Mouse (Mus musculus) midbrain, embryonic 16.5 days (tissue): ENCODE results near the gene Chchd10. TPM values are rescaled to one million over a fixed set of nuclear protein-coding genes. Genes with fewer than 3 reads are reported as not detected.

ENCODE experiments used
- ATAC-seq: fragments of 200-750 bp; cut with Nextera tagmentation; 2 replicates; pipeline ENCODE4 v1.8.0; 2017; ENCODE audit warnings: moderate TSS enrichment
- H3K27ac ChIP-seq: fragments of 300-500 bp; sonication (generic); 2 replicates; pipeline ENCODE4 v1.5.1; 2014; ENCODE audit warnings: mild to moderate bottlenecking, low read length, mixed read lengths
- H3K27me3 ChIP-seq: fragments of 300-500 bp; sonication (generic); 2 replicates; pipeline ENCODE4 v1.6.1; 2014; ENCODE audit warnings: low read depth, low read length, mixed read lengths; ENCODE audit not compliant: control insufficient read depth, insufficient read depth
- H3K36me3 ChIP-seq: fragments of 300-500 bp; sonication (generic); 2 replicates; pipeline ENCODE4 v1.6.1; 2014; ENCODE audit warnings: mild to moderate bottlenecking, low read length, moderate library complexity, mixed read lengths; ENCODE audit not compliant: control insufficient read depth, insufficient read depth
- H3K4me1 ChIP-seq: fragments of 300-500 bp; sonication (generic); 2 replicates; pipeline ENCODE4 v1.6.1; 2014; ENCODE audit warnings: mild to moderate bottlenecking, low read length, mixed read lengths; ENCODE audit not compliant: control insufficient read depth, insufficient read depth
- H3K4me2 ChIP-seq: fragments of 300-500 bp; sonication (generic); 2 replicates; pipeline ENCODE4 v1.6.1; 2014; ENCODE audit warnings: mild to moderate bottlenecking, low read length, mixed read lengths
- H3K4me3 ChIP-seq: fragments of 300-500 bp; sonication (generic); 2 replicates; pipeline ENCODE4 v1.5.1; 2014; ENCODE audit warnings: low read depth, mild to moderate bottlenecking, low read length, moderate library complexity, mixed read lengths
- H3K9ac ChIP-seq: fragments of 300-500 bp; sonication (generic); 2 replicates; pipeline ENCODE4 v1.6.1; 2014; ENCODE audit warnings: low read depth, low read length, mixed read lengths
- H3K9me3 ChIP-seq: fragments of 300-500 bp; sonication (generic); replicated peaks from 2 replicates; pipeline ENCODE4 v1.6.1; 2014; ENCODE audit warnings: mild to moderate bottlenecking, low read length, mixed read lengths; ENCODE audit not compliant: control insufficient read depth, poor library complexity, severe bottlenecking
- WGBS: fragments of 180-500 bp; shearing (Covaris S2); extraction: QIAGEN DNeasy Blood & Tissue Kit; methylation state at CpG from one replicate; pipeline ENCODE4 v1.1.7; 2014; 5-methylcytosine and 5-hydroxymethylcytosine counted together
- polyA plus RNA-seq: library from polyadenylated mRNA; unstranded; fragments of >200 nt; fragmentation: Nextera tagmentation; extraction: Ambion mirVana; gene quantifications from 2 replicates; pipeline ENCODE4 v1.2.1, GENCODE M21; 2015

Gene Chchd10
- polyA plus RNA-seq, 1 experiment from 2014 or later, result 93.2 TPM

GRCm38 (mm10) chr10:75954381-75954811 is 21.5 kb downstream of the Chchd10 start, which contains the start of gene Gm5134:
TSS of gene Gm5134 (plus strand) at chr10:75954514.
- peaks cover 10% of the 10 kb centered on the region for H3K4me1 ChIP-seq
- peak within 1 kb of the TSS; percentile 15; the same call in 1 of the 2 replicates for H3K4me3 ChIP-seq
- H3K36me3 ChIP-seq, result no peaks in the 10 kb centered on the region
- H3K4me2 ChIP-seq, result peak within 1 kb of the TSS; percentile 36
- H3K27ac ChIP-seq, result no peak within 1 kb of the TSS
- H3K9ac ChIP-seq, result no peak within 1 kb of the TSS
- ATAC-seq, result no peak
- no peaks in the 10 kb centered on the region for H3K9me3 ChIP-seq
- H3K27me3 ChIP-seq, result peaks cover 7% of the 10 kb centered on the region
- 32% methylated on average over 20 of the region's 20 CpGs for whole genome bisulfite sequencing

- Histone ChIP-seq H3K4me1 (no peaks in the 10 kb centered on the region), H3K9ac (no peak overlapping the region), H3K36me3 (no peaks in the 10 kb centered on the region), H3K9me3 (no peaks in the 10 kb centered on the region), H3K27ac (no peak overlapping the region), H3K27me3 (no peaks in the 10 kb centered on the region), H3K4me3 (no peak overlapping the region), H3K4me2 (no peak overlapping the region)
- ATAC-seq, result no peak
- WGBS, result 92% methylated on average over 10 of the region's 10 CpGs
Observed at GRCm38 (mm10) chr10:75973846-75974245, 40.9 kb downstream of the Chchd10 start.

GRCm38 (mm10) chr10:75975216-75975615 is 42.3 kb downstream of the Chchd10 start:
- no peak overlapping the region for H3K4me3 ChIP-seq
- no peak for ATAC-seq
- H3K9ac ChIP-seq, result no peak overlapping the region
- H3K9me3 ChIP-seq, result no peaks in the 10 kb centered on the region
- H3K36me3 ChIP-seq, result no peaks in the 10 kb centered on the region
- H3K27me3 ChIP-seq, result no peaks in the 10 kb centered on the region
- 82% methylated on average over 5 of the region's 5 CpGs for WGBS
- H3K4me2 ChIP-seq, result no peak overlapping the region
- H3K27ac ChIP-seq, result no peak overlapping the region
- no peaks in the 10 kb centered on the region for H3K4me1 ChIP-seq

GRCm38 (mm10) chr10:75978119-75978834 is 45.3 kb downstream of the Chchd10 start:
- Histone ChIP-seq H3K27me3 (no peaks in the 10 kb centered on the region), H3K4me2 (no peak overlapping the region), H3K27ac (no peak overlapping the region), H3K36me3 (no peaks in the 10 kb centered on the region), H3K9ac (no peak overlapping the region), H3K4me1 (no peaks in the 10 kb centered on the region), H3K4me3 (no peak overlapping the region), H3K9me3 (no peaks in the 10 kb centered on the region)
- ATAC-seq, result no peak
- 39% methylated on average over 10 of the region's 10 CpGs for WGBS

GRCm38 (mm10) chr10:75978835-75979157 is 45.9 kb downstream of the Chchd10 start:
- Histone ChIP-seq H3K9ac (no peak overlapping the region), H3K27ac (no peak overlapping the region), H3K36me3 (no peaks in the 10 kb centered on the region), H3K4me3 (no peak overlapping the region), H3K27me3 (no peaks in the 10 kb centered on the region), H3K4me1 (no peaks in the 10 kb centered on the region), H3K9me3 (no peaks in the 10 kb centered on the region), H3K4me2 (no peak overlapping the region)
- ATAC-seq, result no peak
- WGBS, result 76% methylated on average over 5 of the region's 5 CpGs

- no peaks in the 10 kb centered on the region for H3K36me3 ChIP-seq
- no peak overlapping the region for H3K4me2 ChIP-seq
- no peak overlapping the region for H3K4me3 ChIP-seq
- H3K4me1 ChIP-seq, result no peaks in the 10 kb centered on the region
- H3K9me3 ChIP-seq, result no peaks in the 10 kb centered on the region
- 91% methylated on average over 3 of the region's 3 CpGs for WGBS
- H3K27ac ChIP-seq, result no peak overlapping the region
- no peak for ATAC-seq
- no peaks in the 10 kb centered on the region for H3K27me3 ChIP-seq
- H3K9ac ChIP-seq, result no peak overlapping the region
Observed at GRCm38 (mm10) chr10:75979432-75979831, 46.5 kb downstream of the Chchd10 start.

Other genes starting within 250 kb of the Chchd10 start
- 32.7 and 36.1 TPM in 2 replicates for gene Cabin1, start 168.8 kb upstream of the Chchd10 start, polyA plus RNA-seq
- 70.1 and 77.0 TPM in 2 replicates for gene Ddt, start 159.7 kb upstream of the Chchd10 start, polyA plus RNA-seq
- not detected in 2 replicates for gene Gm20441, start 152.2 kb upstream of the Chchd10 start, polyA plus RNA-seq
- gene Gstt3, start 151.7 kb upstream of the Chchd10 start, polyA plus RNA-seq, result 0.53 and 1.4 TPM in 2 replicates
- 18.7 and 20.3 TPM in 2 replicates for gene Gstt1, start 134.5 kb upstream of the Chchd10 start, polyA plus RNA-seq
- not detected in 2 replicates for gene Gstt4, start 110.6 kb upstream of the Chchd10 start, polyA plus RNA-seq
- 7.0 TPM in 2 replicates for gene Gstt2, start 95.7 kb upstream of the Chchd10 start, polyA plus RNA-seq
- gene Mif, start 72.9 kb upstream of the Chchd10 start, polyA plus RNA-seq, result 1,399 and 1,460 TPM in 2 replicates
- 1.1 and 1.4 TPM in 2 replicates for gene Derl3, start 39.7 kb upstream of the Chchd10 start, polyA plus RNA-seq
- gene Smarcb1, start 11.5 kb upstream of the Chchd10 start, polyA plus RNA-seq, result 262 and 281 TPM in 2 replicates
- 13.3 and 14.6 TPM in 2 replicates for gene Mmp11, start 3.4 kb downstream of the Chchd10 start, polyA plus RNA-seq
- gene Gm867, start 7.5 kb downstream of the Chchd10 start, polyA plus RNA-seq, result 0.92 and 1.0 TPM in 2 replicates
- gene Vpreb3, start 9.9 kb downstream of the Chchd10 start, polyA plus RNA-seq, result 0.84 and 1.5 TPM in 2 replicates
- gene Gm5134, start 21.4 kb downstream of the Chchd10 start, polyA plus RNA-seq, result not detected in 2 replicates
- gene Zfp280b, start 99.5 kb downstream of the Chchd10 start, polyA plus RNA-seq, result 11.9 and 14.2 TPM in 2 replicates
- gene Slc5a4b, start 177.8 kb downstream of the Chchd10 start, polyA plus RNA-seq, result not detected in 2 replicates
- 0.11 and 0.32 TPM in 2 replicates for gene Slc5a4a, start 214.3 kb downstream of the Chchd10 start, polyA plus RNA-seq